Mouse (Mus musculus) embryo, embryonic 9.5 days (tissue): ENCODE data around the gene Cbln4.
A peak's percentile ranks its signal among the peaks of the same experiment; 100 is the strongest.

Experiments used
- DNase-seq: peaks from one replicate; pipeline ENCODE4 v3.0.0-alpha.2; 2017; ENCODE audit errors: extremely low spot score

Cbln4 gene

GRCm38 (mm10) chr2:172043235-172043610 lies at the start of gene Cbln4:
Cbln4 (minus strand) TSS chr2:172043466.
- peak; percentile 18 for DNase-seq

- no peak for DNase-seq
These were observed 35.3 kb upstream of the Cbln4 start for GRCm38 (mm10) chr2:172078596-172078995.

- DNase-seq: no peak
These were observed 33.0 kb upstream of the Cbln4 start for GRCm38 (mm10) chr2:172076295-172076694.

GRCm38 (mm10) chr2:172062876-172063275 lies 19.6 kb upstream of the Cbln4 start:
- DNase-seq: no peak

- DNase-seq: no peak
These were observed 16.5 kb upstream of the Cbln4 start for GRCm38 (mm10) chr2:172059747-172060146.

- DNase-seq: no peak
These were observed 15.8 kb upstream of the Cbln4 start for GRCm38 (mm10) chr2:172058936-172059665.

GRCm38 (mm10) chr2:172046002-172046401 lies 2.7 kb upstream of the Cbln4 start:
- DNase-seq: peak; percentile 48

GRCm38 (mm10) chr2:172042607-172043234 lies 545 bp downstream of the Cbln4 start:
- peak; percentile 22 for DNase-seq

GRCm38 (mm10) chr2:172042125-172042524 lies 1.1 kb downstream of the Cbln4 start:
- peak; percentile 88 for DNase-seq

- DNase-seq: no peak
These were observed 2.4 kb downstream of the Cbln4 start for GRCm38 (mm10) chr2:172040859-172041258.

- no peak for DNase-seq
These were observed 3.7 kb downstream of the Cbln4 start for GRCm38 (mm10) chr2:172039601-172040000.

- no peak for DNase-seq
These were observed 9.0 kb downstream of the Cbln4 start for GRCm38 (mm10) chr2:172034281-172034680.

- DNase-seq: peak; percentile 29
These were observed 17.7 kb downstream of the Cbln4 start for GRCm38 (mm10) chr2:172025459-172026130.

- DNase-seq: no peak
These were observed 36.5 kb downstream of the Cbln4 start for GRCm38 (mm10) chr2:172006726-172007125.

GRCm38 (mm10) chr2:172005970-172006369 lies 37.3 kb downstream of the Cbln4 start:
- DNase-seq: no peak

- DNase-seq: no peak
These were observed 39.0 kb downstream of the Cbln4 start for GRCm38 (mm10) chr2:172004029-172004984.

- no peak for DNase-seq
These were observed 46.1 kb downstream of the Cbln4 start for GRCm38 (mm10) chr2:171996979-171997686.

GRCm38 (mm10) chr2:171994861-171995260 lies 48.4 kb downstream of the Cbln4 start:
- peak; percentile 25 for DNase-seq

GRCm38 (mm10) chr2:171994240-171994639 lies 49.0 kb downstream of the Cbln4 start:
- no peak for DNase-seq

- DNase-seq: no peak
These were observed 56.6 kb downstream of the Cbln4 start for GRCm38 (mm10) chr2:171986686-171987085.
